Mouse (Mus musculus): ENCODE measurements at regions not wholly inside any gene's neighbourhood (a gene's known extent, or its start where the extent isn't known, plus 50 kb on each side); places are given as distances from the start of the nearest gene placed in this dataset.

GRCm38 (mm10) chr4:89509655-89510391 is 169.4 kb upstream of the Dmrta1 start:
- Histone ChIP-seq H3K4me3 (ENCODE audit: low read length) (no peak overlapping the region), H3K9me3 (replicated peaks; ENCODE audit: control insufficient read depth, low read length) (no peaks in the 10 kb centered on the region), H3K9ac (ENCODE audit: low read length) (no peak overlapping the region), H3K36me3 (ENCODE audit: control insufficient read depth, insufficient read depth) (no peaks in the 10 kb centered on the region), H3K27me3 (ENCODE audit: control insufficient read depth, insufficient read depth, low read length) (no peaks in the 10 kb centered on the region), H3K4me2 (ENCODE audit: low read depth, low read length) (no peak overlapping the region), H3K4me1 (ENCODE audit: control insufficient read depth, insufficient read depth, low read length) (no peaks in the 10 kb centered on the region), H3K27ac (ENCODE audit: low read length) (no peak overlapping the region)
- 67% methylated on average over 13 of the region's 13 CpGs for WGBS
- ATAC-seq (replicated peaks; ENCODE audit: extremely low read depth, insufficient read depth, low FRiP score): no peak

GRCm38 (mm10) chr4:89508103-89508763 is 171.0 kb upstream of the Dmrta1 start:
- ATAC-seq (replicated peaks; ENCODE audit: extremely low read depth, insufficient read depth, low FRiP score): no peak
- 36% methylated on average over 6 of the region's 6 CpGs for WGBS
- H3K27ac ChIP-seq (ENCODE audit: low read length): no peak overlapping the region

GRCm38 (mm10) chr4:89505368-89505819 is 173.8 kb upstream of the Dmrta1 start:
- H3K36me3 ChIP-seq (ENCODE audit: control insufficient read depth, insufficient read depth): no peaks in the 10 kb centered on the region
- H3K27ac ChIP-seq (ENCODE audit: low read length): no peak overlapping the region
- H3K4me1 ChIP-seq (ENCODE audit: control insufficient read depth, insufficient read depth, low read length): no peaks in the 10 kb centered on the region
- no peak for ATAC-seq (replicated peaks; ENCODE audit: extremely low read depth, insufficient read depth, low FRiP score)
- WGBS: 37% methylated on average over 6 of the region's 6 CpGs
- no peak overlapping the region for H3K4me3 ChIP-seq (ENCODE audit: low read length)
- H3K27me3 ChIP-seq (ENCODE audit: control insufficient read depth, insufficient read depth, low read length): no peaks in the 10 kb centered on the region
- H3K9me3 ChIP-seq (replicated peaks; ENCODE audit: control insufficient read depth, low read length): no peaks in the 10 kb centered on the region
- no peak overlapping the region for H3K9ac ChIP-seq (ENCODE audit: low read length)
- no peak overlapping the region for H3K4me2 ChIP-seq (ENCODE audit: low read depth, low read length)

More at GRCm38 (mm10) chr4:89508103-89508763, 171.0 kb upstream of the Dmrta1 start:
- Histone ChIP-seq H3K27me3 (ENCODE audit: control insufficient read depth, insufficient read depth, low read length) (no peaks in the 10 kb centered on the region), H3K9me3 (replicated peaks; ENCODE audit: control insufficient read depth, low read length) (no peaks in the 10 kb centered on the region), H3K4me1 (ENCODE audit: control insufficient read depth, insufficient read depth, low read length) (no peaks in the 10 kb centered on the region), H3K4me2 (ENCODE audit: low read depth, low read length) (no peak overlapping the region), H3K4me3 (ENCODE audit: low read length) (no peak overlapping the region), H3K36me3 (ENCODE audit: control insufficient read depth, insufficient read depth) (no peaks in the 10 kb centered on the region), H3K9ac (ENCODE audit: low read length) (no peak overlapping the region)

DNA sequence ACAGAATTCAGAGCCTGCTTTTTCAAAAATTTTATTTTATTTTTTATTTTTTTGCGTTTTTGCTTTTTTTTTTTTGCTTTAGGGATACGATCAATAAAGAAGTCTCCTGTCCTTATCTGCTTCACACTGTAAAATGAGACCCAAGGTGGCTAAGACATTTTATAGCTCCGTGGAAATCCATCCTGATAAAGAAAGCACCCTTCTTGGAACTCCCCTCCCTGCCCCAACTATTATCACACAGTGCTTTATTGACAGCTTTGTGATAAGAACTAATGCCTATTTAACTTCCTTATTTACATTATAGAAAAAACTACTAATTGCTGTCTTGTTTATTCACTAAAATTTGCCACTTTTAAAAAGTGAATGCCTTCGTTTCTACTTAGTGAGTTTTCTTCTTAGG is 179.0 kb upstream of the Dmrta1 start:
- Histone ChIP-seq H3K4me1 (ENCODE audit: control insufficient read depth, insufficient read depth, low read length) (no peaks in the 10 kb centered on the region), H3K36me3 (ENCODE audit: control insufficient read depth, insufficient read depth) (no peaks in the 10 kb centered on the region), H3K9ac (ENCODE audit: low read length) (no peak overlapping the region), H3K4me3 (ENCODE audit: low read length) (no peak overlapping the region), H3K27me3 (ENCODE audit: control insufficient read depth, insufficient read depth, low read length) (no peaks in the 10 kb centered on the region), H3K4me2 (ENCODE audit: low read depth, low read length) (no peak overlapping the region), H3K9me3 (replicated peaks; ENCODE audit: control insufficient read depth, low read length) (no peaks in the 10 kb centered on the region), H3K27ac (ENCODE audit: low read length) (no peak overlapping the region)
- no peak for ATAC-seq (replicated peaks; ENCODE audit: extremely low read depth, insufficient read depth, low FRiP score)
- 39% methylated on average over 4 of the region's 4 CpGs for WGBS

- peaks cover 3% of the 10 kb centered on the region; the same call in 1 of the 2 replicates for H3K9me3 ChIP-seq (replicated peaks; ENCODE audit: control insufficient read depth, low read length)
- H3K36me3 ChIP-seq (ENCODE audit: control insufficient read depth, insufficient read depth): no peaks in the 10 kb centered on the region
- no peak overlapping the region for H3K4me2 ChIP-seq (ENCODE audit: low read depth, low read length)
- WGBS: 87% methylated on average over 8 of the region's 8 CpGs
- no peak overlapping the region for H3K4me3 ChIP-seq (ENCODE audit: low read length)
- ATAC-seq (replicated peaks; ENCODE audit: extremely low read depth, insufficient read depth, low FRiP score): no peak
- no peak overlapping the region for H3K9ac ChIP-seq (ENCODE audit: low read length)
- H3K27ac ChIP-seq (ENCODE audit: low read length): no peak overlapping the region
- no peaks in the 10 kb centered on the region for H3K27me3 ChIP-seq (ENCODE audit: control insufficient read depth, insufficient read depth, low read length)
- H3K4me1 ChIP-seq (ENCODE audit: control insufficient read depth, insufficient read depth, low read length): no peaks in the 10 kb centered on the region
Observed at GRCm38 (mm10) chr4:89490947-89491346, 180.1 kb upstream of the Cdkn2b start.

GRCm38 (mm10) chr4:89487416-89488165 is 176.8 kb upstream of the Cdkn2b start:
- no peaks in the 10 kb centered on the region for H3K27me3 ChIP-seq (ENCODE audit: control insufficient read depth, insufficient read depth, low read length)
- H3K4me2 ChIP-seq (ENCODE audit: low read depth, low read length): no peak overlapping the region
- no peaks in the 10 kb centered on the region for H3K4me1 ChIP-seq (ENCODE audit: control insufficient read depth, insufficient read depth, low read length)
- no peak overlapping the region for H3K9ac ChIP-seq (ENCODE audit: low read length)
- no peak overlapping the region for H3K27ac ChIP-seq (ENCODE audit: low read length)
- no peaks in the 10 kb centered on the region for H3K9me3 ChIP-seq (replicated peaks; ENCODE audit: control insufficient read depth, low read length)
- whole genome bisulfite sequencing: 78% methylated on average over 5 of the region's 5 CpGs
- no peak overlapping the region for H3K4me3 ChIP-seq (ENCODE audit: low read length)
- no peak for ATAC-seq (replicated peaks; ENCODE audit: extremely low read depth, insufficient read depth, low FRiP score)
- H3K36me3 ChIP-seq (ENCODE audit: control insufficient read depth, insufficient read depth): no peaks in the 10 kb centered on the region

DNA sequence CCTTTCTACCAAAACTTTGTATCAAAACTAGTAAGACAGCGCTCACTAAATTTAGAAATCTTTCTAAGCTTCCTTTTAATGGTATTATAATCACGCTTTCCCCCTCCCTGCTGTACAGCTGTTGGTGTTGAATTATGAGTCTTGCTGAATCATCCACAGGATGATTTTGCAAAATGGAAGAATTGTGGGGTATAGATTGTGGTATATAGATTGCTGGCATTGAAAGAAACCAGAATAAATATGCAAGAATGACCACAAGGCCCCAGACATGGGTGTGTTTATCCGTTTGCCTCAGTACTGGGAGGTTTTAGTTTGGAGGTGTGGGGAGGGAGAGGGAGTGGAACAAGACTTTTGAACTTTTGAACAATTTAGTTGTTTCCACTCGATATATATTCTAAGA is 176.1 kb upstream of the Cdkn2b start:
- 79% methylated on average over 4 of the region's 4 CpGs for WGBS
- Histone ChIP-seq H3K9ac (ENCODE audit: low read length) (no peak overlapping the region), H3K4me2 (ENCODE audit: low read depth, low read length) (no peak overlapping the region), H3K36me3 (ENCODE audit: control insufficient read depth, insufficient read depth) (no peaks in the 10 kb centered on the region), H3K27me3 (ENCODE audit: control insufficient read depth, insufficient read depth, low read length) (no peaks in the 10 kb centered on the region), H3K4me1 (ENCODE audit: control insufficient read depth, insufficient read depth, low read length) (no peaks in the 10 kb centered on the region), H3K4me3 (ENCODE audit: low read length) (no peak overlapping the region), H3K27ac (ENCODE audit: low read length) (no peak overlapping the region), H3K9me3 (replicated peaks; ENCODE audit: control insufficient read depth, low read length) (no peaks in the 10 kb centered on the region)
- ATAC-seq (replicated peaks; ENCODE audit: extremely low read depth, insufficient read depth, low FRiP score): no peak

DNA sequence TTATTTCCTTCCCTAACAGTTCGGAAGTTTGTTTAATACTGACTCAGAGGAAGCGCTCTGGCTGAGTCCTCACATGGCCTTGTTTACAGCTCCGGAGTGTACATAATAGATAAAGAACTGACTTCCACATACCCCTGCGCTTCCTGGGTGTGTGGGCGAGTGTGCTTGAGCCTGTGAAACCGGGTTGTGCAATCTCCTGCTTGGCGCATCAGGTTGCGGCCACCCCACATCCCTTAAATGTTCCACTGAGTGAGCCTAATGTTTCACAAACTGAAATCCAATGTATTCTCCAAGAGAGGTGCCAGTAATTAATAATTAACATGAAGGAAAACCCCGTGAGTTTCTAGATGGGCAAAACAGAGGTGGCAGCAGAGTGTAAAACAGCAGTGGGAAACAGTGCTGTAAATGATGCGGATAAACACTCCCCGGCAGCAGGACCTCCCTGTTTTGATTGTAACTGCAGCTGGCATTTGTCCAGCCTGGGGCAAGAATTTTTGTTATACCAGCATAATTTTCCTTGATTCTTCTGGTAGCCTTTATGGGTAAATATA is 175.2 kb upstream of the Cdkn2b start:
- Histone ChIP-seq H3K4me1 (ENCODE audit: control insufficient read depth, insufficient read depth, low read length) (no peaks in the 10 kb centered on the region), H3K27me3 (ENCODE audit: control insufficient read depth, insufficient read depth, low read length) (no peaks in the 10 kb centered on the region), H3K9me3 (replicated peaks; ENCODE audit: control insufficient read depth, low read length) (no peaks in the 10 kb centered on the region), H3K27ac (ENCODE audit: low read length) (no peak overlapping the region), H3K9ac (ENCODE audit: low read length) (no peak overlapping the region), H3K4me2 (ENCODE audit: low read depth, low read length) (no peak overlapping the region), H3K36me3 (ENCODE audit: control insufficient read depth, insufficient read depth) (no peaks in the 10 kb centered on the region), H3K4me3 (ENCODE audit: low read length) (no peak overlapping the region)
- 36% methylated on average over 11 of the region's 11 CpGs for WGBS
- ATAC-seq (replicated peaks; ENCODE audit: extremely low read depth, insufficient read depth, low FRiP score): no peak

All from heart, embryonic 16.5 days (tissue).